Mouse (Mus musculus): ENCODE data around the gene Blnk. TPM values are rescaled to one million over a fixed set of nuclear protein-coding genes. Genes with fewer than 3 reads are reported as not detected.

The Blnk gene
- polyA plus RNA-seq, 1 experiment from 2014 or later, result 0.25 TPM

DNA sequence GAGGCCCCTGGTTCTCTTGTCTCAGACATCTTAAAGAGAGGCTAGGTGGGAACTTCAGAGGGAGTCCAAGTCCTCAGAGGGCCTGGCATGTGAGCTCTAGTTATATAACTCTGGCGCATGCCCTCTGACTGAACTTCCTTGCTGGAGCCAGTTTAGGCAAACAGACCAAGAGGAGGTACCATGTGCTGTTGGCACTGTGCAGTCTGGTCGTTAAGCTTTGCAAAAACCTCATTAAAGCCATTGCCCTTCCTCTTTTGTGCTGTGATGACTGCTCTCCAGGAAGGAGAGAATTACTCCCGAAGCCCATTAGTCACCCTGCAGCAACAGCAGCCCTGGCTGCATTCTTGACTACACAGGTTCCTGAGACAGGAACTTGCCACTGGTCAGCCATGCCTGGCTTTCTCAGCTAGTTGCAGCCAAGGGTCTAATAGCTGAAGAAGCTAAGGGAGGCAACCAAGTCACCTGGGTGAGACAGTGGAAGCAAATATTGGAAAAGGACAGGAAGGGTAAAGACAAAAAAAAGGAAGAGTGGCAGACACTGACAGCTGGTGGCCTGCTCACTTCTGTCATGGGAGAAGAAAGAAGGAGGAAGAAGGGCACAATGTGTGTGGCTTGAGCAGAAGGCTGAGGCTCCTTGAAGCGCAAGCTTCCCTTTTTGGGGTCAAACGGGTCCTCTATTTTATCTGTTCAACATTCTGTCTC is 4.3 kb upstream of the Blnk start:
- Histone ChIP-seq H3K27ac (no peak overlapping the region), H3K4me1 (replicated peaks) (no peaks in the 10 kb centered on the region), H3K9ac (no peak overlapping the region), H3K36me3 (no peaks in the 10 kb centered on the region), H3K27me3 (0 out of 2 replicates have a peak, but pooled peaks cover 5% of the 10 kb centered on the region), H3K4me2 (no peak overlapping the region), H3K9me3 (replicated peaks) (no peaks in the 10 kb centered on the region), H3K4me3 (no peak overlapping the region)
- ATAC-seq (replicated peaks; ENCODE audit: insufficient number of reproducible peaks, insufficient read depth, low FRiP score, low read depth), result no peak
- 51% methylated on average over 5 of the region's 5 CpGs for WGBS

DNA sequence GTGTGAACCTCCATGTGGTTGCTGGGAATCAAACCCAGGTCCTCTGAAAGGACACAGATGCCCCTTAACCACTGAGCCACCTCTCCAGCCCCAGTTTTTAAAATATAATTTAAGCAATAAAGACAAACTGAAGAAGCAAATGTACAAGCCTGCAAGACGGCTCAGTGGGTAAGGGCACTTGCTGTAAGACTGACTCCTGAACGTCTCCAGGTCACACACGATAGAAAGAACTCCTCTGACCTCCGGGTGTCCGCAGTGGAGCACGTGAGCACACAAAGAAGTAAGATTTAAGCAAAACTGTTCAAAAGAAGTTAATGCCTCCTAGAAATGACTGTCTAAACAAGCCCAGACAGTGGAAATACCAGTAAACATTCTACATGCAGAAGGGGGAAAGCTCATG is 2.4 kb upstream of the Blnk start:
- Histone ChIP-seq H3K4me3 (no peak overlapping the region), H3K9ac (no peak overlapping the region), H3K27ac (no peak overlapping the region), H3K4me2 (no peak overlapping the region), H3K36me3 (no peaks in the 10 kb centered on the region), H3K9me3 (replicated peaks) (no peaks in the 10 kb centered on the region), H3K4me1 (replicated peaks) (no peaks in the 10 kb centered on the region), H3K27me3 (0 out of 2 replicates have a peak, but pooled peaks cover 5% of the 10 kb centered on the region)
- no peak for ATAC-seq (replicated peaks; ENCODE audit: insufficient number of reproducible peaks, insufficient read depth, low FRiP score, low read depth)
- WGBS, result 81% methylated on average over 6 of the region's 6 CpGs

DNA sequence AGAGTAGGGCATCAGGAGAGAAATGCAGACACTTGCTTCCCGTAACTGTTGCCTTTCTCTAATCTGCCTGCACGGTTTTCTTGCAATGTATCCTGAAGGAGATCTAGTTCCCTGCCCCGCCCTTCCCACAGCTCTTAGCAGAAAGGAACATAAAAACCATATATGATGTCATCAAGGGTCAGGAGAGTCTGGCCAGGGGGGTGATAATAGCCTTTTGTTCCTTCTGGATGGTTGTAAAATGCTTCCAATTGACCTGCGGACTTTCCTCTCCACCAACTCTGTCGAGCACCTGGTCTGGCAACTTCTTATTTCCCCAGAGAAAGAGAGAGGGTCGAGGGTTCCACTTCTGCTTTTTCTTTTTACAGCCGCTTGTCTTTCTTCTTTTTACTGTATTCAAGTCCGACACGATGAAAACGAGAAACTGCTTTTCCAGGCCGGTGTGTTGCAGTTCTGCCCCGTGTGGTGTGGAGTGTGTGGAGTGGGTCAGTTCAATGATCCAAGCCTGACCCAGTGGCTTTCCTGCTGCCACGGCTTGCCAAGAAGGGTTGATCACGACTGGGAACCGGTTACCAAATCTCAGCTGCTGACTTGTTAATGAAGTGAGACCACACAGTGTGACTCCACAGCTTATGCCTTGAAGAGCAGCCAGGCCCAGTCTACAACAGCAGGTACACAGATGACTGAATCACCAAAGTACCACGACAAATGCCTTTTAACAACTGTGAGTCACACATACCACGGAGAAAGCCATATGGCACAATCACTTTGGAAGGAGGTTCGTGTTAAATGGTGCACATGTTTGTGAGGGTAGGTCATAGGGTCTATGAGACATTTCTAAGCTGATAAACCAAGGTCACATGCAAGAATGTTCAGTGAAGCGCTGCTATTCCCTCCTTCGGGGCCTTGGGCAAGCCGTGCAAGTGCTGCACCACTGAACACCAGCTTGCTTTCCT is 1.4 kb upstream of the Blnk start:
- H3K4me2 ChIP-seq, result no peak overlapping the region
- 48% methylated on average over 21 of the region's 21 CpGs for WGBS

DNA sequence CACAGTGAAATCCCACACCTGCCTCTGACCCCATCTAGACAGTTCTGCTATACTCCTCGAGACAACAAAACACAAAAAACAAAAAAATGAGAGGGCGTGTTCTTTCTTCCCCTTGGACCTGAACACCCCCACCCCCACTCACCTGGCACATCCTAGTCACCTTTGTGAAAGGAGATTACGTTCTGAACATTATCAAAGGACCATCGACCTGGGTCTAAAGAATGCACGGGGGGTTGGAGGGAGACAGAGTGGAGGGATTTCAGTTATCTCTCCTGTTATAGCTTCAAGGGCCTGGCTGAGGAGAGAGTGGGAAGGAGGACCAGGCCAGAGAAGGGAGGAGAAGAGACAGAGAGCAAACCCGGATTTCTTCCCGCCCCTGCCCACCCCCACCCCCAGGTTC is 576 bp upstream of the Blnk start:
- H3K27me3 ChIP-seq, result 0 out of 2 replicates have a peak, but pooled peaks cover 5% of the 10 kb centered on the region
- 48% methylated on average over 7 of the region's 7 CpGs for WGBS
- no peaks in the 10 kb centered on the region for H3K9me3 ChIP-seq (replicated peaks)
- no peak overlapping the region for H3K4me3 ChIP-seq
- no peaks in the 10 kb centered on the region for H3K36me3 ChIP-seq
- no peak overlapping the region for H3K4me2 ChIP-seq
- no peak overlapping the region for H3K27ac ChIP-seq
- ATAC-seq (replicated peaks; ENCODE audit: insufficient number of reproducible peaks, insufficient read depth, low FRiP score, low read depth), result no peak
- H3K4me1 ChIP-seq (replicated peaks), result no peaks in the 10 kb centered on the region
- no peak overlapping the region for H3K9ac ChIP-seq

More for the DNA sequence above, 1.4 kb upstream of the Blnk start:
- no peak overlapping the region for H3K27ac ChIP-seq
- no peak overlapping the region for H3K4me3 ChIP-seq
- no peaks in the 10 kb centered on the region for H3K36me3 ChIP-seq
- H3K27me3 ChIP-seq, result 0 out of 2 replicates have a peak, but pooled peaks cover 5% of the 10 kb centered on the region
- H3K9ac ChIP-seq, result no peak overlapping the region
- H3K4me1 ChIP-seq (replicated peaks), result no peaks in the 10 kb centered on the region
- ATAC-seq (replicated peaks; ENCODE audit: insufficient number of reproducible peaks, insufficient read depth, low FRiP score, low read depth), result no peak
- H3K9me3 ChIP-seq (replicated peaks), result no peaks in the 10 kb centered on the region

DNA sequence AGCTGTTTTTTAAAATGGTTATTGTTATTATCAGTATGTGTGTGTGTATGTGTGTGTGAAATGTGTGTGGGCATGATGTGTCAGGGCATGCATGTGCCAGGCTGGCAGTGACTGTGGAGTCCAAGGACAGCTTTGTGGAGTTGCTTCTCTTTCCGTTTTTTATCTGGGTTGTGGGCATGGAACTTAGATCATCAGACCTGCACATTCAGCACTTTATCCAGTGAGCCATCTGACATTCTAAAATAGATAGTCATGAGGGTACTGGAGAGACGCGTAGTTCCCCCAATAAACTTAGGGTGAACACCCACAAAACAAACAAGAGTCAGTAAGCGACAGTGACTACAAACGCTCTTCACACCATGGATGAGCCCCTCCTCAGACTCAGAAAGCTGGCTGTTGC is 979 bp downstream of the Blnk start:
- Histone ChIP-seq H3K4me1 (replicated peaks) (no peaks in the 10 kb centered on the region), H3K9me3 (replicated peaks) (no peaks in the 10 kb centered on the region), H3K4me3 (no peak overlapping the region), H3K9ac (no peak overlapping the region), H3K36me3 (no peaks in the 10 kb centered on the region), H3K27ac (no peak overlapping the region), H3K4me2 (no peak overlapping the region), H3K27me3 (0 out of 2 replicates have a peak, but pooled peaks cover 5% of the 10 kb centered on the region)
- WGBS, result 80% methylated on average over 5 of the region's 5 CpGs
- no peak for ATAC-seq (replicated peaks; ENCODE audit: insufficient number of reproducible peaks, insufficient read depth, low FRiP score, low read depth)

DNA sequence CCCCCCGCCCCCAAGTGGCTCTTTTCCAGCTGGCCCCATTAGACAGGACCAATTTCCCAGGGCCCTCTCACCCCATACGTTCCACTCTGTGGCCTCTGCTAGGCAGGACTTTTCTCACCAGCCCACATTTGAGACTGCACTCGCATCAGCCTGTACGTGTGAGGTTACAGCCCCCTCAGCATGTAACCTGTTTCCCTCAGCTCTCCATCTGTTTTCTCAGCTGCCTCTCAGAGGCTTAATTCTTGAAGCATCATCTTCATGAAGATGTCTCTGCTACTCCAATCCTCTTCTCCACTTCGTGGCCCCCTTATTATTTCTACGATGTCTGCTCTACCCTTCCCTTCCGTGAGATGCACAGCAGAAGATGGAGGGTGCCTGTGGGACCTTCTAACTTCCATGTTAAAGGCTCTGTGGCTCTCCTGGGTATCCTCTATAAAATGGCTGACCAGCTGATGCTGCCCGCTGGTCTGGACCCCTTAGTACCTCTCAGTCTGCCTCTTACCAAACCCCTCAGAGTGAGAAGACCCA is 1.8 kb downstream of the Blnk start:
- H3K9ac ChIP-seq, result no peak overlapping the region
- ATAC-seq (replicated peaks; ENCODE audit: insufficient number of reproducible peaks, insufficient read depth, low FRiP score, low read depth), result no peak
- no peaks in the 10 kb centered on the region for H3K4me1 ChIP-seq (replicated peaks)
- H3K27me3 ChIP-seq, result 0 out of 2 replicates have a peak, but pooled peaks cover 5% of the 10 kb centered on the region
- H3K4me3 ChIP-seq, result no peak overlapping the region
- no peak overlapping the region for H3K4me2 ChIP-seq
- no peak overlapping the region for H3K27ac ChIP-seq
- 64% methylated on average over 8 of the region's 8 CpGs for WGBS
- H3K9me3 ChIP-seq (replicated peaks), result no peaks in the 10 kb centered on the region
- H3K36me3 ChIP-seq, result no peaks in the 10 kb centered on the region

DNA sequence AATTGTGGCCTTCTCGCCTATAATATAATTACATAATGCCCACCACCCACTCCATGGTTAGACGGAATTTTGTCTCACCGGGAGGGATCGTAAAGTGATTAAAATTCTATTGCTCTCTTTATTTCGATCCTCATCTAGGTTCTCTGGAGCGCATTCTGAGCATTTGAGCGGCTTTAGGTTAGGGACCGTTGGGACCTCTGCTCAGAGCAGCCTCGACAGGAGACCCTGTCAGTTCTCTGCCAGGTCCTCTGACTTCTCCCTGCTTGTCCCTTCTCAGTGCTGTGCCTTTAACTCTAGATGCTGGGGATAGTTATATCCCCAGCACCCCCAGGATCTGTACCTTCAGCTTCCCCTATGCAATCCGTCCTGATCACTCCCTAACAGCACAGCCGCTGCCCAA is 2.2 kb downstream of the Blnk start:
- Histone ChIP-seq H3K27ac (no peak overlapping the region), H3K4me2 (no peak overlapping the region), H3K27me3 (0 out of 2 replicates have a peak, but pooled peaks cover 3% of the 10 kb centered on the region), H3K9me3 (replicated peaks) (no peaks in the 10 kb centered on the region), H3K4me1 (replicated peaks) (no peaks in the 10 kb centered on the region), H3K36me3 (no peaks in the 10 kb centered on the region), H3K9ac (no peak overlapping the region), H3K4me3 (no peak overlapping the region)
- 77% methylated on average over 11 of the region's 11 CpGs for WGBS
- ATAC-seq (replicated peaks; ENCODE audit: insufficient number of reproducible peaks, insufficient read depth, low FRiP score, low read depth), result no peak

DNA sequence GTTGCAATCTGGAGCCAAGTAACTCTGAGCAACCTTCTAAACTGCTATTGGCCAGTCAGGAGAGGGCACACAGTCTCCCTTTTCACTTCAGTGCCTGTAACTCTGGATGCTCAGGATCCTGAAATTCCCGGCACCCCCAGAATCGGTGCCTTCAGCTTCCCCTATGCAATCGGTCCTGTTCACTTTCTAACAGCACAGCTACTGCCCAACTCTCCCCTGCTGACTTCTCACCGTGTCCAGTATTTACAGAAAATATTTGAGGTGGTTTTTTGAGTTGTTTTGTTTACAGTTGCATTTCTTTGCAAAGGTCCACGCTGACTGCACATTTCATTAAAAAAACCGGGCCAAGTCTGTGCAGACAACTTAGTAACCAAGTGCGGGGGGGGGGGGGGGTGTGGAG is 2.7 kb downstream of the Blnk start:
- no peaks in the 10 kb centered on the region for H3K27me3 ChIP-seq
- H3K4me2 ChIP-seq, result no peak overlapping the region
- H3K36me3 ChIP-seq, result no peaks in the 10 kb centered on the region
- 79% methylated on average over 7 of the region's 7 CpGs for WGBS
- no peak for ATAC-seq (replicated peaks; ENCODE audit: insufficient number of reproducible peaks, insufficient read depth, low FRiP score, low read depth)
- H3K9me3 ChIP-seq (replicated peaks), result no peaks in the 10 kb centered on the region
- no peaks in the 10 kb centered on the region for H3K4me1 ChIP-seq (replicated peaks)
- no peak overlapping the region for H3K27ac ChIP-seq
- H3K9ac ChIP-seq, result no peak overlapping the region
- no peak overlapping the region for H3K4me3 ChIP-seq

DNA sequence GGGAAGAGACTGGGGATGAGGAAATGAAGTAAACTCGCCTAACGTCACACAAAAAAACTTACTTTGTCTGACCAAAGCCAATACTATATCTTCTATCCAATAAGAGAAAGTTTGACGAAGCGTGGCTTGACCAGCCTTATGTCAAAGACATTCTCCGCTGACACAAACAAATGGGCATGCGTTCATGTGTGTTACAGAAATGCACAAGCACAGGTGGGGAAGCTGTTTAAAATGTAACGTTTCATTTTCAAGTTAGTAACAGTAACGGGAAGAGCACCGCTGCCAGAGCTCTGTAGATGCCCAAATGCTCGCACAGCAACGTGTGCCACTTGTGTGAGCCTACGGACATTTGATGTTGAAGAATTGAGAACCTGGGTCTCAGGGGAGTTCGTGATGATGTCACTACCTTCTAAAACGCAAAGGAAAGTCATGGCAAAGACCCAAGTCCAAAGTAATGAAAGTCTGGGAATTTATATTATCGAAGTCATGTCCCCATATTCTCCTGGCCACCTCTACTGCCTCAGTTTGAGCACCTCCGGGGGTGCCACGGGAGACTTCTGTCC is 3.5 kb downstream of the Blnk start:
- 86% methylated on average over 17 of the region's 17 CpGs for WGBS

DNA sequence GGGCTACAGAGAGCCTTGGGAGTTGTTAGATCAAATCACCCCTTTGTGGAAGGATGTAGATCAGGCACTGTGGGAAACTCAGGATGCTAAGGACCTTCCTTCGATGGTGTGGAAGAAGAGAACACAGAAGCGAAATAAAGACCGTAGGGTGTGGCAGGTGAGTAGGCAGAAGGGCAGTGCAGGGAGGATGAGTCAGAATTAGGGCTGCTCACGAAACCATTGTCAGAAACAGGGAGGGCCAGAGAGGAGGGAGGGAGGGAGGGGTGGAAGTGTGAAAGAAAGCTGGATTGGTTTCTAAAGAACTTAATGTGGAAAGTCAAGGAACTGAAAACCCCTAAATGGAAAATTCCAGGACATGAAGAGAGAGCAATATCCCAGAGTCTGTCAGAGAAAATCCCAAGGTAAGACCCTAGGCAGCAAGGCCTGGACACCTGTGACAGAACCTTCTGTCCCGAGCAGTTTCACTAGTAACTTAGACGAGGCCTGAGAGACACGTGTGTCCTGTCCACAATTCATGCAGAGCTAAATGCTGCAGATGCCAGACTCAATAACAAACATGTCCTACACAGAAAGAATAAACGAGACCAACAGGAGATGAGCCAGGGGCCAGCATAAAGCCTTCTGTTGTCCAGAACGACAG is 4.3 kb downstream of the Blnk start:
- Histone ChIP-seq H3K9ac (no peak overlapping the region), H3K4me1 (replicated peaks) (no peaks in the 10 kb centered on the region), H3K27me3 (no peaks in the 10 kb centered on the region), H3K4me2 (no peak overlapping the region), H3K27ac (no peak overlapping the region), H3K36me3 (no peaks in the 10 kb centered on the region), H3K9me3 (replicated peaks) (no peaks in the 10 kb centered on the region), H3K4me3 (no peak overlapping the region)
- 75% methylated on average over 9 of the region's 9 CpGs for WGBS
- ATAC-seq (replicated peaks; ENCODE audit: insufficient number of reproducible peaks, insufficient read depth, low FRiP score, low read depth), result no peak

More for the DNA sequence above, 3.5 kb downstream of the Blnk start:
- Histone ChIP-seq H3K9me3 (replicated peaks) (no peaks in the 10 kb centered on the region), H3K36me3 (no peaks in the 10 kb centered on the region), H3K9ac (no peak overlapping the region), H3K27me3 (no peaks in the 10 kb centered on the region), H3K4me2 (no peak overlapping the region), H3K4me1 (replicated peaks) (no peaks in the 10 kb centered on the region), H3K27ac (no peak overlapping the region), H3K4me3 (no peak overlapping the region)
- ATAC-seq (replicated peaks; ENCODE audit: insufficient number of reproducible peaks, insufficient read depth, low FRiP score, low read depth), result no peak

DNA sequence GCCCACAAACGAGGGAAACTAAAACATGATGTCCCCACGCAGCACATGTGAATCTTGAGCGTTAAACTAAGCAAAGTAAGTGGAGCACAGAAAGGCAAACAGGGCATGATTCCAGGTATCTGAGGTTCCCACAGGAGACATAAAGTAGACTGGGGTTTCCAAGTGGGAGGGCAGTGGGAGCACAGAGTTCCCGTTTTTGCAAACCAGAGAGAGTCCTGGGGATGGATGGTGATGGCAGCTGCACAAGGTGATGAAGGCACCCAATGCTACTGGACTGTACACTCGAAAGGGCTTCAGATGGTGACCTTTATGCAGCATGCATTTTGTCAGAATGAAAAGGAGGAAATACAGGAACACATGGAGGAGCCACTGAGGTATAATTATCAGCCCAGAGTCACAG is 5.5 kb downstream of the Blnk start:
- Histone ChIP-seq H3K27me3 (no peaks in the 10 kb centered on the region), H3K36me3 (no peaks in the 10 kb centered on the region), H3K4me1 (replicated peaks) (no peaks in the 10 kb centered on the region), H3K4me2 (no peak overlapping the region), H3K9ac (no peak overlapping the region), H3K4me3 (no peak overlapping the region), H3K9me3 (replicated peaks) (no peaks in the 10 kb centered on the region), H3K27ac (no peak overlapping the region)
- no peak for ATAC-seq (replicated peaks; ENCODE audit: insufficient number of reproducible peaks, insufficient read depth, low FRiP score, low read depth)
- 70% methylated on average over 5 of the region's 5 CpGs for WGBS
